Mouse (Mus musculus): Measurements from ENCODE around the gene Hnrnpl. TPM values are rescaled to one million over a fixed set of nuclear protein-coding genes. Genes with fewer than 3 reads are reported as not detected.

The Hnrnpl gene
- total RNA-seq, 2 experiments from 2014 or later = 327 to 346 TPM

DNA sequence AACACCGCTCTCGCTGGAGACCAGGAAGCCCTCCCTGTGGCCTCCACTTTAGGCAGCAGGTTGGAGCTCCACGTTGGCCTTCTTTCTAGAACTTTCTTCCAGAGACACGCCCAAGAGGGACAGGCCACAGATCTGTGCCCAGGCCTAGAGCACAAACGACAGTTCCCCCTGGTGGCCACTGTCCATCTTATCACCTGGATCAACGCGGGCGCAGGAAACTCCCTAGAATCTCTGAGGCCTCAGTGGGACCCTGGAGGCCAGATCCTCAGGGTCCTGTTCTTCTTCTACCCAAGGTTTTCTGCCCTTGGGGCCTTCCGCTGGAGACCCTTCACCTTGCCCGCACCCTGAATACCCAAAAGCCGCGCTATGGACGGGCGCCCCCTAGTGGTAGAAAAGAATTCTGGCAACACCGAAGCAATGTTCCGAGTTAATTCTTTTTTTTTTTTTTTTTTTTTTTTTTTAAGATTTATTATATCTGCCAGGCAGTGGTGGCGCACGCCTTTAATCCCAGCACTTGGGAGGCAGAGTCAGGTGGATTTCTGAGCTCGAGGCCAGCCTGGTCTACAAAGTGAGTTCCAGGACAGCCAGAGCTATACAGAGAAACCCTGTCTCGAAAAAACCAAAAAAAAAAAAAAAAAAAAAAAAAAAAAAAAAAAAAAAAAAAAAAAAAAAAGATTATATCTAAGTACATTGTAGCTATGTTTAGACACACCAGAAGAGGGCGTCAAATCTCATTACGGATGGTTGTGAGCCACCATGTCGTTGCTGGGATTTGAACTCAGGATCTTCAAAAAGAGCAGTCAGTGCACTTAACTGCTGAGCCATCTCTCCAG is 59.4 kb downstream of the Hnrnpl start:
- DNase-seq (ENCODE audit: low spot score in 2 of 2) = peak; percentile 72 to 77

DNA sequence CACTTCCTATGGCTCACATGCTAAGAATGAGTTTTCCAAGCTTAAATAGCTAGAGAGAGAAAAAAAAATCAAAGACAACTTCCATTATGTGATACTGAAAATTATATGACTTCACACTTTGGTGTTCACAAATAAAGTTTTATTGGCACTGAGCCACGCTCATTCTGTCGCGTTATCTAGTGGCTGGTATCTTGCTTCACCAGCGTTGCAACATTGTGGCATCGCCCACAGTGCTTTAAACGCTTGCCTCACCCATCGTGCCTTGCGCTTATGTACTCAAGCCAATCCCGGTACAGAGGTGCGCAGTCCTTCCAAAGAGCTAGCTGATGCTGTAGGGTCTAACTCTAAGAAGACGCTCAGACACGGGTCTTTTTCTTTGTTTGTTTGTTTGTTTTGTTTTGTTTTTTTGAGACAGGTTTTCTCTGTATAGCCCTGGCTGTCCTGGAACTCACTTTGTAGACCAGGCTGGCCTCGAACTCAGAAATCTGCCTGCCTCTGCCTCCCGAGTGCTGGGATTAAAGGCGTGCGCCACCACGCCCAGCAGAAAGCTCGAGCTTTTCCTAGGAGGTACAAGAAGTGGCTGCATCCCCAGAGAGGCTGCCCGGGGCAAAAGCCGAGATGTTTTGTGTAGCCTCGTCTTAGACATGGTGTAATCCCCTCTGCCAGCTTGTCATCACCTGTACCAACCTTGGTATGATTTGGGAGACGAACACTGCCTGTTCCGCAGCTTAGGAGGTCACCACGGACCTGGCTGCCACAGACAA is 62.7 kb downstream of the Hnrnpl start:
- no peak for DNase-seq (ENCODE audit: low spot score in 2 of 2)

Other genes starting within 250 kb of the Hnrnpl start
- 10 to 100 TPM; 67.9 to 72.7 TPM for gene Samd4b, start 210.4 kb upstream of the Hnrnpl start, total RNA-seq (2021)
- 10 to 100 TPM; 21.4 to 25.2 TPM for gene Pak4, start 210.4 kb upstream of the Hnrnpl start, total RNA-seq (2021)
- not detected for gene Acp7, start 177.2 kb upstream of the Hnrnpl start, total RNA-seq (2021)
- gene Fbxo27, start 115.7 kb upstream of the Hnrnpl start, total RNA-seq (2021) = 1 to 10 TPM; 1.8 TPM
- 1 to 10 TPM; 2.4 to 2.8 TPM for gene Fbxo17, start 91.7 kb upstream of the Hnrnpl start, total RNA-seq (2021)
- 10 to 100 TPM; 72.4 to 79.4 TPM for gene Mrps12, start 66.7 kb upstream of the Hnrnpl start, total RNA-seq (2021)
- 10 to 100 TPM; 15.6 to 17.2 TPM for gene Sars2, start 66.5 kb upstream of the Hnrnpl start, total RNA-seq (2021)
- gene Ccer2, start 52.4 kb upstream of the Hnrnpl start, total RNA-seq (2021) = not detected
- gene Sirt2, start 41.8 kb upstream of the Hnrnpl start, total RNA-seq (2021) = 10 to 100 TPM; 78.1 to 86.7 TPM
- gene Nfkbib, start 41.0 kb upstream of the Hnrnpl start, total RNA-seq (2021) = 10 to 100 TPM; 44.0 to 55.4 TPM
- gene Rinl, start 19.6 kb upstream of the Hnrnpl start, total RNA-seq (2021) = 1 to 10 TPM; 2.6 to 3.2 TPM
- 100 to 1,000 TPM; 474 to 780 TPM for gene Ech1, start 16.7 kb downstream of the Hnrnpl start, total RNA-seq (2021)
- 10 to 100 TPM; 10.3 to 14.0 TPM for gene Lgals4, start 25.3 kb downstream of the Hnrnpl start, total RNA-seq (2021)
- gene Lgals7, start 55.3 kb downstream of the Hnrnpl start, total RNA-seq (2021) = under 1 TPM in 1 of 2 experiments, not detected in 1; 0.54 TPM
- gene Capn12, start 72.9 kb downstream of the Hnrnpl start, total RNA-seq (2021) = under 1 TPM; 0.16 to 0.17 TPM
- gene Actn4, start 153.8 kb downstream of the Hnrnpl start, total RNA-seq (2021) = 100 to 1,000 TPM; 197 to 233 TPM
- gene Eif3k, start 173.3 kb downstream of the Hnrnpl start, total RNA-seq (2021) = 100 to 1,000 TPM; 227 to 253 TPM
- 1 to 10 TPM in 1 of 2 experiments, under 1 TPM in 1; 0.96 to 2.4 TPM for gene Map4k1, start 173.5 kb downstream of the Hnrnpl start, total RNA-seq (2021)

Measured in adrenal gland, adult 18-20 months (tissue).